Mouse (Mus musculus) intestine, embryonic 16.5 days (tissue): ENCODE results near the gene Atp8a2. TPM values are rescaled to one million over a fixed set of nuclear protein-coding genes. Genes with fewer than 3 reads are reported as not detected.

Source experiments
- ATAC-seq: fragments of 200-750 bp; cut with Nextera tagmentation; 2 replicates; pipeline ENCODE4 v1.8.0; 2017; ENCODE audit warnings: moderate TSS enrichment, moderate library complexity
- H3K27ac ChIP-seq: fragments of 300-500 bp; sonication (generic); 2 replicates; pipeline ENCODE4 v1.5.1; 2014; ENCODE audit warnings: mild to moderate bottlenecking, low read length
- H3K27me3 ChIP-seq: fragments of 300-500 bp; sonication (generic); replicated peaks from 2 replicates; pipeline ENCODE4 v1.6.1; 2014; ENCODE audit warnings: low read length, control low read depth, mixed read lengths; ENCODE audit not compliant: control insufficient read depth, insufficient read depth
- H3K36me3 ChIP-seq: fragments of 300-500 bp; sonication (generic); 2 replicates; pipeline ENCODE4 v1.6.1; 2014; ENCODE audit warnings: low read length, control low read depth; ENCODE audit not compliant: control insufficient read depth, insufficient read depth
- H3K4me1 ChIP-seq: fragments of 300-500 bp; sonication (generic); 2 replicates; pipeline ENCODE4 v1.6.1; 2014; ENCODE audit warnings: low read length, control low read depth, mixed read lengths; ENCODE audit not compliant: control insufficient read depth, insufficient read depth
- H3K4me2 ChIP-seq: fragments of 300-500 bp; sonication (generic); 2 replicates; pipeline ENCODE4 v1.6.1; 2014; ENCODE audit warnings: low read depth, low read length, control low read depth
- H3K4me3 ChIP-seq: fragments of 300-500 bp; sonication (generic); 2 replicates; pipeline ENCODE4 v1.5.1; 2014; ENCODE audit warnings: mild to moderate bottlenecking, low read length
- H3K9ac ChIP-seq: fragments of 300-500 bp; sonication (generic); 2 replicates; pipeline ENCODE4 v1.6.1; 2014; ENCODE audit warnings: low read depth, low read length
- H3K9me3 ChIP-seq: fragments of 300-500 bp; sonication (generic); 2 replicates; pipeline ENCODE4 v1.6.1; 2016; ENCODE audit warnings: low read length, control low read depth; ENCODE audit not compliant: control insufficient read depth
- WGBS: fragments of 180-500 bp; shearing (Covaris S2); extraction: QIAGEN DNeasy Blood & Tissue Kit; methylation state at CpG from one replicate; pipeline ENCODE4 v1.1.7; 2014; 5-methylcytosine and 5-hydroxymethylcytosine counted together
- polyA plus RNA-seq: library from polyadenylated mRNA; unstranded; fragments of >200 nt; fragmentation: Nextera tagmentation; extraction: Ambion mirVana; gene quantifications from 2 replicates; pipeline ENCODE4 v1.2.1, GENCODE M21; 2015

Gene Atp8a2
- polyA plus RNA-seq, 1 experiment from 2014 or later: 6.7 TPM

DNA sequence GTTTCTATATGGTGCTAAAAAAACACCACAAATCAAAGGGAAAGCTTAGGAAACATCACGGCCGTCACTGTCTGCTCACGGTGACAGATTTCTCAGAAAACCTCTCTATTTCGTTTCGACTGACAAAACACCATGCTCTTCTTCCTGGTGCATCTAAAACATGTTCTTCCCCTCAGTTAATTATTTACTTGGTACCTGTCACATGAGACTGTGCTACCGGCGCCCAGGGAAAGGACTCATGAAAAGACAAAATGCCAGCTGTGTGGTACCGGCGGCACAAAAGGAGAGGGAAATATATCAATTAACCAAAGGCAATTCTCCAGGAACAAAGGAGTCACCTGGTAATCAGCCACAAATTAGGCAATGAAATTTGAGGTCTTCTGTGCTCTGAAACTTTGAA lies 62.3 kb downstream of the Atp8a2 start:
- H3K4me2 ChIP-seq: peak overlapping the region; percentile 18; the same call in 1 of the 2 replicates

DNA sequence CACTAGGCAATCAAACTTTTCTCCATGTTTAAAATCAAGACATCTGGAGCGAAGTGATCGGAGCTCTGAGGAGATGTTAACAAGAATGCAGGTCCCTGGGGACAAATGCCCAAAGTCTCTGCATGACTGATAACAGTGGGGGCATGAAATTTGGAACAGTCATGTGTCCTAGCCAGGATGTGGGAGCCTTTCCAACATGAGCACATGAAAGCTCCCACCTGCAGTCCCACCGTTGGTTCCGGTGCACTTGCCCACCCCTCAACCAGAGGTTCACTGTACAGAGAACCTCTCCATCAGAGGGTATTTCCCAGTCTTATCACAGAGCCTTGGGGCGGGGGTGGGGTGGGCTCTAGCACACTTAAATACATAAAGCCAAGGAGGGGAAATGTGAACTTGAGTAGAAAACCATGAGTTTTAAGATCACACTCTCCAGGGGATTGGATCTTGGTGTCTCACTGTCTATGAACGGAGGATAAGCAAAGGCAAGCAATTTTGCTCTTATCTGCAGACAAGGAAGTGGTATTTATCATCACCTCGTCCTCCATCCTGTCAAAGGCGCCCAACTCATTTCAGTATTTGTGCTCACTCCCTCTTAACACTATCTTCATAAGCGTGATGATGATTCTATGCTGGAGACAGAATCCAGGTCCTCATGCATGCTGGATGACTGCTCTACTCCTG lies 65.6 kb downstream of the Atp8a2 start:
- WGBS: 85% methylated on average over 9 of the region's 9 CpGs
- no peaks in the 10 kb centered on the region for H3K4me1 ChIP-seq
- no peaks in the 10 kb centered on the region for H3K27me3 ChIP-seq
- no peak overlapping the region for H3K9ac ChIP-seq
- no peak overlapping the region for H3K4me3 ChIP-seq
- ATAC-seq: no peak
- H3K36me3 ChIP-seq: no peaks in the 10 kb centered on the region
- no peak overlapping the region for H3K4me2 ChIP-seq
- H3K9me3 ChIP-seq: no peaks in the 10 kb centered on the region
- no peak overlapping the region for H3K27ac ChIP-seq

More for the DNA sequence above, 62.3 kb downstream of the Atp8a2 start:
- 55% methylated on average over 9 of the region's 9 CpGs for WGBS
- ATAC-seq: peak; percentile 65; the same call in 1 of the 2 replicates
- no peaks in the 10 kb centered on the region for H3K4me1 ChIP-seq
- H3K9ac ChIP-seq: no peak overlapping the region
- no peaks in the 10 kb centered on the region for H3K36me3 ChIP-seq
- H3K4me3 ChIP-seq: no peak overlapping the region
- H3K27ac ChIP-seq: no peak overlapping the region
- no peaks in the 10 kb centered on the region for H3K9me3 ChIP-seq
- no peaks in the 10 kb centered on the region for H3K27me3 ChIP-seq

DNA sequence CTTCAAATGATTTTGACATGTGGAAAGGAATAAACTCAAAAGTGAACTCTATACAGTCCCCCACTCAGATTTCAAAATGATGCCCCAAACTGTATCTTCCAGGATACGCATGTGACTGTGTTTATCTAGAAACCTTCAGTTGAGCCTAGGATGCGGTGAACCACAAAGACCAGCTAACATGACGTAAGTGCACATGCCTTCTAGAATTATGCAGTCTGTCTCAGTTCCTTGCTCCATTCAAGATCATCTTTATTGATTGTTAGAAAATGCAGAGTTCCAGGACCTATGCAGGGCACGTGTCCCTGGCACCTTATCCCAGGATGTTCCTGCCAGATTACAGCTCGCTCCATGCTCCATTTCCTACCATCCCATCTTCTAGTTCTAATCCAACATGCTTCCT lies 67.4 kb downstream of the Atp8a2 start:
- Histone ChIP-seq H3K9me3 (no peaks in the 10 kb centered on the region), H3K27me3 (no peaks in the 10 kb centered on the region), H3K9ac (no peak overlapping the region), H3K27ac (no peak overlapping the region), H3K4me1 (no peaks in the 10 kb centered on the region), H3K36me3 (no peaks in the 10 kb centered on the region), H3K4me2 (no peak overlapping the region), H3K4me3 (no peak overlapping the region)
- ATAC-seq: no peak
- whole genome bisulfite sequencing: 86% methylated on average over 5 of the region's 5 CpGs

DNA sequence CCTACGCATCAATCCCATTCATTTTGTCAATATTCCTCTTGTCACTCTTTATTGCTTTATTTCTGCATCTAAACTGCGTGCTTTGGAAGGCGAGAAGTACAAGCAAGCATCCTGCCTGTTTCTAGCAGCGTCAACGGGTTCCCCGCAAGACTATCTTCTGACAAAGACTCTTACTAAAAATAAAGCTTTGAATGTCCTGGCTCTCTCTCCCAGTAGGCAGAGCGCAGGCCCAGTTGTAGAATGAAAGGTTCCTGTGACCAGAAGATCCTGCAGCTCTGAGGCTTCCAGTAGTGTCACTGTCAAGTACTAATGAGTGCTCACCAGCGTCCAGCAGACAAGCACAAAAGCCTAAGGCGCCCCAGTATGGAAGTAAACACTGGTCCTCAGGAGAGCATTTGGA lies 71.8 kb downstream of the Atp8a2 start:
- WGBS: 86% methylated on average over 9 of the region's 9 CpGs
- H3K9ac ChIP-seq: no peak overlapping the region

DNA sequence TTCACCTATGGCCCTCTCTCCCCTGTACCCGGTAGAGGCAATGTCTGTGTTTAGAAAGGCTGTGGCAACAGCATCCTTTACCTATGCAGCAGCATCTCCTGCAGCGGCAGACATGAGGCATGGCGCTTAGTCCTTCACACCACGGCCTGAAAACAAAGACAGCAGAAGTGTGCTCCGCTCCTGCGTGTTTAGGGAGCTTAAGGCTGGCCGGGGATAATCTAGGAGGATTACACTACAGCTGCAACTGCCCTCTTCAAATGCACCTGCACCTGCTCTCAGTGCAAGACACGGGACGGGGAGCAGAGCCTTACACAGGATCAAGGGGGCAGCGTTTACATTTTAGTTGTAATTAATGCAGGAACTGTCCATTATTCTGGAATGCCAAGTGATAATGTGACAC lies 75.4 kb downstream of the Atp8a2 start:
- Histone ChIP-seq H3K4me1 (no peaks in the 10 kb centered on the region), H3K36me3 (no peaks in the 10 kb centered on the region), H3K27ac (no peak overlapping the region), H3K9ac (no peak overlapping the region), H3K9me3 (no peaks in the 10 kb centered on the region), H3K4me2 (no peak overlapping the region), H3K27me3 (no peaks in the 10 kb centered on the region), H3K4me3 (no peak overlapping the region)
- no peak for ATAC-seq
- 57% methylated on average over 10 of the region's 10 CpGs for WGBS

More for the DNA sequence above, 71.8 kb downstream of the Atp8a2 start:
- no peak for ATAC-seq
- Histone ChIP-seq H3K27me3 (no peaks in the 10 kb centered on the region), H3K9me3 (no peaks in the 10 kb centered on the region), H3K36me3 (no peaks in the 10 kb centered on the region), H3K4me2 (no peak overlapping the region), H3K4me1 (no peaks in the 10 kb centered on the region), H3K4me3 (no peak overlapping the region), H3K27ac (no peak overlapping the region)

DNA sequence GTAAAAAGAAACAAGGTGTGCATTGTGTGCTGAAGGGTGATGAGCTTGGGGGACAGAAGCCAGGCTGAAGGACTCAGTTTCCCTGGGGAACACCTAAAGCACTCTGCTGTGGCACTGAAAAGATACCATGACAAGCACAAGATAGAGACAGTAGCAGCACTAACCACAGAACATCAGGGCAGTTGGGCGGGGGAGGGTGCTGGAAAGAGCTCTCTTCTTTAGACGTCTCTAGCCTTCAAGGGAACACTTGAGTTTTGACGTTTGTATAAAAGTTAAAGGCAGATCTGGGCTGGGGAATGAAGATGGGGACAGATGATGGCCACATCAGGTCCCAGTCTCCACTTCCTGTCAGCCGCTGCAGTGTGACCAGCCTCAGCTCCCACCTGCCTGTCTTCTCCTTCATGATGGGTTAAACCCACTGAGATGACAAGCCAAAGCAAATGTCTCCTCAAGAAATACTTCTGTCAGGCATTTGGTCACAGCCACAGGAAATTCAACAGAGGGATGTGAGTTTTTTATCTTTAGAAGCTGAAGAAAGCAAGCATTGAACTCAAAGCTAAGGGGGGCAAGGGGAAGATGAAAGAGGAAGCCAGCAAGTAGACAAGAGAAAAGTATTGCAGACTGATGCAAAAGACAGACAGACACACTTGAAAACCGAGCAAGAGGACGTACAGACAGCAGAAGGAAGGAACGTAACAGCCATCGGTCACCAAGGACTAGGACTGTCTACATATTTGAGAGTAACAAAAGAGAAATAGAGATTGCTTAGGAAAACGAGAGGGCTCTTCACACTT lies 79.0 kb downstream of the Atp8a2 start:
- no peak overlapping the region for H3K9ac ChIP-seq
- WGBS: 70% methylated on average over 9 of the region's 9 CpGs
- H3K27ac ChIP-seq: no peak overlapping the region
- H3K27me3 ChIP-seq: no peaks in the 10 kb centered on the region
- no peak for ATAC-seq
- no peak overlapping the region for H3K4me3 ChIP-seq
- H3K4me2 ChIP-seq: no peak overlapping the region
- no peaks in the 10 kb centered on the region for H3K9me3 ChIP-seq
- no peaks in the 10 kb centered on the region for H3K4me1 ChIP-seq
- no peaks in the 10 kb centered on the region for H3K36me3 ChIP-seq

DNA sequence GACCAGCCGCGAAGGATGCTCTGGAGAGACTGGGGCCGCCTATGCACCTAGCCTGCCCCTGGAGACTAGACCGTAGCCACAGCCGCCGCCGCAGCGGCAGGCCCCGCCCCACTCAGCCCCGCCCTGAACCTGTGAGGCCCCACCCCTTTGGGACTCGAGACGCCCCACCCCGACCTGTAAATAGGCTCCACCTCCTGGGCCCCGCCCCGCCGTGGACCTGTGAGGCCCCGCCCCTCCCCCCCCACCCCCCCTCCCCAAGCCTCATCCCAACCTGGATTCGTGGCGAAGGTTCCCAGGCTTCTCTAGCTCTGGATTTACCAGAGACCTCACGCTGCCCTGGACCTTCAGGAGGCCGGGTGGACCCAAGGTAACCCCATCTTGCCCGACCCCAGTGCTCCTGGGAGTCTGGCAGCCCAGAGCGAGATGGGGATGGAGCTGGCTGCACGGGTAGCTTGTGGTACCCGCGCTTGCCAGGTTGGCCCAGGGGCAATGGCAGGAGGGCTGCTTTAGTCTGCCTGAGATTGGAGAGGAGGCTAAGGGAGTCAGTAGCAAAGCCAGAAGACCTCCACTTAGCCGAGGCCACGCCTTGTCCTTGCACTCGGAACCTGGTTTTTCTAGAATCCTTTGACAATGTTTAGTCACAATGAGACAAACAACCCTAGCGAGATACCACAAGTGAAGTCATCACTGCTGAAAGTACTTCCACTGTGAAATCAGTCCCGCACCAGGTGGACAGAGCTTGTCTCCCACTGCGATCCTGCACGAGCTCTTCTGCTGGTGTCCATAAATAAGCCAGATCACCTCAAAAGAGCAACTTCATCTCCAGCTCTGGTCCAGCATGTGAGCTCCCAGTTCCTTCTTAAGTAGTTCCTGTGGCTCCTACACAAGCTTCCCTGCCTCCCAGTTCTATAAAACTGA lies 109.9 kb downstream of the Atp8a2 start:
- 8% methylated on average over 33 of the region's 33 CpGs for WGBS
- no peaks in the 10 kb centered on the region for H3K27me3 ChIP-seq
- no peaks in the 10 kb centered on the region for H3K9me3 ChIP-seq
- no peak overlapping the region for H3K27ac ChIP-seq
- H3K4me3 ChIP-seq: peak overlapping the region; percentile 46
- H3K4me1 ChIP-seq: peaks cover 8% of the 10 kb centered on the region; the same call in 1 of the 2 replicates
- H3K4me2 ChIP-seq: peak overlapping the region; percentile 92
- ATAC-seq: peak; percentile 97
- 0 out of 2 replicates have a peak overlapping the region, but pooled peaks have one; percentile 18 for H3K9ac ChIP-seq
- no peaks in the 10 kb centered on the region for H3K36me3 ChIP-seq

DNA sequence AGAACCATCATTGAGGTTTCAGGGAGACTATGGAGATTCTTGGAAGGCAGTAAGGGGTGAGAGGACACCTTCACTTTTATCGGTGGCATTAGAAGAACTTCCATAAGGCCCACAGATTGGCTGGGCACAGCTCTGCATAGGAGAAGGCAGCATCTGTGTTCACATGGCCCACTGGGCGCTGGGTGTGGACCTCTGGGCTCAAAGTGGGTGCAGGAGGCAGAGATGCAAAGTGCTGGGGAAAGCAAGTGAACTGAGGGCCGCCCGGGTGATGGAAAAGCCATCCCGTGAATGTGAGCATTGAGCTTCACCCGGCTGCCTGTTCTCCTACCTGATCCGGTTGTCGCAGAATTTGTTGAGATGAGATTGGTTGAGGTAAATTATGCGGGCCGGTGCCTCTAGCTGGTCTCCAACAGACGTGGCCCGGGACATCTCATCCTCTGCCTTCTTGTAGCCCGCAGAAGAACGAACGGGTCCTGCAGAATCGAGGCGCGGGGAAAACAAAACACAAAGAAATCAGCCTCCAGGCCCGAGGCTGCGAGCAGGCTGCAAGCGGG lies 110.6 kb downstream of the Atp8a2 start:
- Histone ChIP-seq H3K4me2 (peak overlapping the region; percentile 92), H3K27ac (no peak overlapping the region), H3K4me3 (peak overlapping the region; percentile 46), H3K4me1 (peaks cover 8% of the 10 kb centered on the region; the same call in 1 of the 2 replicates), H3K27me3 (no peaks in the 10 kb centered on the region), H3K9me3 (no peaks in the 10 kb centered on the region), H3K36me3 (no peaks in the 10 kb centered on the region), H3K9ac (0 out of 2 replicates have a peak overlapping the region, but pooled peaks have one; percentile 18)
- 5% methylated on average over 21 of the region's 21 CpGs for WGBS
- peak; percentile 27 for ATAC-seq
